Mouse (Mus musculus): ENCODE measurements at regions not wholly inside any gene's neighbourhood (a gene's known extent, or its start where the extent isn't known, plus 50 kb on each side); places are given as distances from the start of the nearest gene placed in this dataset.

DNA sequence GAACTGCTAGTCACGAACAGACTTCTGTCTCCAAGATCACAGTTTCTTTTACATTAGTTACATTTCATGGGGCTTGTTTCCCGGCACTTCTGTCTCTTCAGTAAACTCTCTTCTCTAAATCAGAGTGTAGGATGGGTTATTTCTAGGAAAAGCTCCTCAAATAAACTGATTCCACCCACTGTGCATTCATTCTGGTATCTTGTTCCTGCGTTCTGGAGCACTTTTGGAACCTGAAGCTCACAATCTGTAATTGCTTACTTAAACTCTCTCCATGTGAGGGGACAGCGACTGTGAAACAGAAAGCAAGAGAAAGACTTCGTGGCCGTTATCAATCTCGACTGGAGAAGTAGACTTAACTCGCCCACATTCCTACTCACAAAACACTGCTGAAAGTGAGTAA, 83.1 kb upstream of the Acvr2a start:
- TF ChIP-seq CTCF (IDR thresholded peaks at IDR 0.05; ENCODE audit: extremely low read depth, insufficient read depth, low read length) (no peak), POLR2A (IDR thresholded peaks at IDR 0.05; ENCODE audit: extremely low read depth, insufficient read depth, low read length) (no peak)

Data from cortical plate, adult 2 months (tissue).